Mouse (Mus musculus) kidney, adult 2 months (tissue): ENCODE results near the gene 9030025P20Rik.
"Not testable (repeated sequence)": the region's sequence is repeated elsewhere in the genome, so short reads cannot be mapped to it uniquely, and the experiment has no call there.

Experiments
- CTCF ChIP-seq: fragments of 200-500 bp; conservative IDR thresholded peaks from 2 replicates; pipeline ENCODE4 v1.5.1; 2011; ENCODE audit warnings: low read depth, mild to moderate bottlenecking, control low read depth, low read length, moderate library complexity, mixed read lengths; ENCODE audit not compliant: insufficient read depth, insufficient read length
- POLR2A ChIP-seq: fragments of 200-500 bp; IDR thresholded peaks from one replicate; pipeline ENCODE4 v1.6.1; 2011; ENCODE audit warnings: low read depth, low read length, control low read depth

DNA sequence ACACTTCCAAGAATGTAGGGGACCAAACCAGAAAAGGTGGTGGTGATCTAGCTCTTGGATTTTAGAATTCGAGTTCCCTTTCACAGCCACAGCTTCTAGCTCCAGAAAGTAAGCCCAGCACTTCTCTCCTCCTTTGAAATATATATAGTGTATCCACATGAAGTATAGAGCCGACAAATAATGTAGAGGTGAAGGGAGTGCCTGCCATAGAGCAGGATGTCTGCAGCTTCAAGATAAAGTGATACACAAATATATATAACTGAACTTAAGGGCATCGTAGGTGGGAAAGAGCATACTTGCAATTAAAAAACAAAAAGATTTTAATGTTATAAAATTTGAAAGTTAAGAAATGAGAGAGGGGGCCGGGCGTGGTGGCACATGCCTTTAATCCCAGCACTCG, 47.2 kb downstream of the 9030025P20Rik start:
- not testable (repeated sequence) for TF ChIP-seq CTCF, POLR2A
